Comparison of ENCODE assay signal across 21 mouse cellular contexts in genomic region chr14:54696752-54697151, GRCm38 (mm10). TPM values are rescaled to one million over a fixed set of nuclear protein-coding genes. Genes with fewer than 3 reads are reported as not detected.
"Had no signal": no experiment of that assay in that cellular context is flagged by ENCODE, and none has a peak within 500 bp of the region (broad histone marks: within the 10 kb centered on the region; RNA-seq: fewer than 3 reads in every experiment).

No protein-coding gene starts in this region.

- H3K27me3 ChIP-seq: neural tube, embryonic 13.5 days; neural tube, embryonic 15.5 days; stomach, embryonic 15.5 days had no signal

- DNase-seq: retina, postnatal 1 day; right cerebral cortex, adult 18-20 months; right cerebral cortex, postnatal 14 days; right cerebral cortex, postnatal 25 days; right cerebral cortex, postnatal 4 days; spleen, adult 18-20 months; thymus, adult 18-20 months; thymus, adult 2 months; thymus, postnatal 14 days; thymus, postnatal 25 days; thymus, postnatal 36 days; thymus, postnatal 4 days had no signal

- H3K9me3 ChIP-seq: neural tube, embryonic 13.5 days; neural tube, embryonic 15.5 days; stomach, embryonic 15.5 days had no signal

- H3K9ac ChIP-seq: neural tube, embryonic 13.5 days; neural tube, embryonic 15.5 days; stomach, embryonic 15.5 days had no signal

- H3K4me1 ChIP-seq: neural tube, embryonic 13.5 days; neural tube, embryonic 15.5 days; stomach, embryonic 15.5 days had no signal

- H3K4me3 ChIP-seq: neural tube, embryonic 13.5 days; neural tube, embryonic 15.5 days; stomach, embryonic 15.5 days had no signal

- H3K27ac ChIP-seq: neural tube, embryonic 13.5 days; neural tube, embryonic 15.5 days; stomach, embryonic 15.5 days; stomach, postnatal 0 days had no signal

- H3K4me2 ChIP-seq: neural tube, embryonic 13.5 days; neural tube, embryonic 15.5 days; stomach, embryonic 15.5 days had no signal

RNA-seq across cellular contexts. Expression of gene Gm29776, which starts 1.9 kb away (rescaled TPM):
- total RNA-seq: neutrophil, adult 5-6 weeks had no signal
- polyA plus RNA-seq: small intestine, adult 2 months had no signal

RNA-seq across cellular contexts. Expression of gene Cebpe, which starts 15.2 kb away (rescaled TPM):
- polyA plus RNA-seq: neural tube, embryonic 13.5 days; neural tube, embryonic 14.5 days; stomach, embryonic 14.5 days; thymus, postnatal 0 days had no signal
